Mouse (Mus musculus) spleen, adult 2 months (tissue): ENCODE results near the gene Hnrnpc. TPM values are rescaled to one million over a fixed set of nuclear protein-coding genes. Genes with fewer than 3 reads are reported as not detected.

ENCODE experiments used
- DNase-seq, 2 experiments: peaks; one replicate each; pipeline versions ENCODE4 v3.0.0 to v3.0.0-alpha.2; 2012 to 2021; ENCODE audit warnings: low spot score in 2 of 2, low read depth in 1 of 2
- H3K27ac ChIP-seq: fragments of 200-500 bp; 2 replicates; pipeline ENCODE4 v1.5.1; 2012; ENCODE audit warnings: low read length, inconsistent platforms; ENCODE audit not compliant: insufficient read depth
- H3K27me3 ChIP-seq: fragments of 200-500 bp; 2 replicates; pipeline ENCODE4 v1.6.1; 2012; ENCODE audit warnings: mild to moderate bottlenecking, moderate library complexity, low read length, inconsistent platforms; ENCODE audit not compliant: control insufficient read depth, insufficient read depth
- H3K36me3 ChIP-seq: fragments of 200-500 bp; 2 replicates; pipeline ENCODE4 v1.6.1; 2012; ENCODE audit warnings: mild to moderate bottlenecking, low read length, inconsistent platforms; ENCODE audit not compliant: control insufficient read depth, insufficient read depth
- H3K4me1 ChIP-seq: fragments of 200-500 bp; 2 replicates; pipeline ENCODE4 v1.6.1; 2011; ENCODE audit warnings: inconsistent platforms; ENCODE audit not compliant: control insufficient read depth, insufficient read depth, insufficient read length
- H3K4me3 ChIP-seq: fragments of 200-500 bp; 2 replicates; pipeline ENCODE4 v1.5.1; 2011; ENCODE audit warnings: mild to moderate bottlenecking, inconsistent platforms; ENCODE audit not compliant: insufficient read depth, insufficient read length; ENCODE audit errors: extremely low read depth
- CTCF ChIP-seq: fragments of 200-500 bp; IDR thresholded peaks from 2 replicates; pipeline ENCODE4 v1.5.1; 2011; ENCODE audit warnings: mild to moderate bottlenecking, inconsistent platforms; ENCODE audit not compliant: insufficient read depth, insufficient read length, insufficient replicate concordance; ENCODE audit errors: extremely low read depth
- POLR2A ChIP-seq: fragments of 200-500 bp; IDR thresholded peaks from 2 replicates; pipeline ENCODE4 v1.6.1; 2011; ENCODE audit warnings: low read depth, low read length, inconsistent platforms
- WGBS: fragments of 180-500 bp; shearing (Covaris S2); methylation state at CpG from one replicate; pipeline ENCODE4 v1.1.7; 2018; 5-methylcytosine and 5-hydroxymethylcytosine counted together
- polyA plus RNA-seq: library from polyadenylated mRNA; depleted of rRNA; stranded (reverse); fragments of >200 nt; gene quantifications from 2 replicates; pipeline ENCODE4 v1.2.3, GENCODE M21; 2012; rRNA removed

Gene Hnrnpc
- polyA plus RNA-seq, 1 experiment, result 57.3 TPM

DNA sequence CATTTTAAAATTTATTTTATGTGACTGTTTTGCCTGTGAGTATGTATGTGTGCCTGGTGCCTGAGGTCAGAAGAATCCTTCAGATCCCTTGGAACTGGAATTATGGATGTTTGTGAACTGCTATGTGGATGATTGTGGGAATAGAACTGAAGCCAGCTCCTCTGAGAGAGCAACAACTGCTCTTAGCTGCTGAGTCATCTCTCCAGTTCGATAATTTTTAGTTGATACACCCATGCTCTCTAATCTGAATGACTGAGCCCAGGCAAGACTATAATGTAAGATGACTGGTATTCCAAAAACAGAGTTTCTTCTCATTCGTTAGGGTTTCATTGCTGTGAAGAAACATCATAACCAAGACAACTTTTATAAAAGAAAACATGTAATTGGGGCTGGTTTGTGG, 79.7 kb downstream of the Hnrnpc start:
- DNase-seq, result no peak
- H3K27me3 ChIP-seq, result no peaks in the 10 kb centered on the region
- WGBS, result 79% methylated on average over 2 of the region's 2 CpGs
- TF ChIP-seq CTCF (no peak), POLR2A (no peak)
- H3K4me1 ChIP-seq, result peaks cover 9% of the 10 kb centered on the region; the same call in 1 of the 2 replicates
- no peak overlapping the region for H3K4me3 ChIP-seq
- H3K36me3 ChIP-seq, result no peaks in the 10 kb centered on the region
- H3K27ac ChIP-seq, result no peak overlapping the region

Other genes starting within 250 kb of the Hnrnpc start
- 24.9 and 34.9 TPM in 2 replicates for gene Mettl17, start 219.2 kb downstream of the Hnrnpc start, polyA plus RNA-seq
- 0.75 and 0.81 TPM in 2 replicates for gene Slc39a2, start 211.1 kb downstream of the Hnrnpc start, polyA plus RNA-seq
- 19.2 and 21.0 TPM in 2 replicates for gene Ndrg2, start 189.9 kb downstream of the Hnrnpc start, polyA plus RNA-seq
- gene Tppp2, start 185.6 kb downstream of the Hnrnpc start, polyA plus RNA-seq, result not detected in 2 replicates
- not detected in 2 replicates for gene Rnase13, start 181.3 kb downstream of the Hnrnpc start, polyA plus RNA-seq
- gene Arhgef40, start 119.3 kb downstream of the Hnrnpc start, polyA plus RNA-seq, result 18.4 and 19.3 TPM in 2 replicates
- 0.27 and 0.36 TPM in 2 replicates for gene Tmem253, start 88.4 kb downstream of the Hnrnpc start, polyA plus RNA-seq
- 31.0 and 46.5 TPM in 2 replicates for gene Zfp219, start 83.3 kb downstream of the Hnrnpc start, polyA plus RNA-seq
- not detected in 2 replicates for gene Olfr221, start 61.6 kb downstream of the Hnrnpc start, polyA plus RNA-seq
- 12.8 and 14.7 TPM in 2 replicates for gene Rpgrip1, start 6.7 kb upstream of the Hnrnpc start, polyA plus RNA-seq
- gene Supt16, start 93.4 kb upstream of the Hnrnpc start, polyA plus RNA-seq, result 7.7 and 8.7 TPM in 2 replicates
- 33.2 and 34.2 TPM in 2 replicates for gene Chd8, start 153.8 kb upstream of the Hnrnpc start, polyA plus RNA-seq
- gene Tox4, start 175.1 kb upstream of the Hnrnpc start, polyA plus RNA-seq, result 27.5 and 31.0 TPM in 2 replicates
- 6.5 and 7.3 TPM in 2 replicates for gene Rab2b, start 175.5 kb upstream of the Hnrnpc start, polyA plus RNA-seq
- 24.1 and 26.2 TPM in 2 replicates for gene Mettl3, start 201.1 kb upstream of the Hnrnpc start, polyA plus RNA-seq
- gene Sall2, start 224.7 kb upstream of the Hnrnpc start, polyA plus RNA-seq, result 4.6 and 5.0 TPM in 2 replicates